Mouse (Mus musculus) heart, postnatal 14 days (tissue): ENCODE results near the gene Gpr27. TPM values are rescaled to one million over a fixed set of nuclear protein-coding genes. Genes with fewer than 3 reads are reported as not detected.

Source experiments
- DNase-seq, 2 experiments: peaks; one replicate each; pipeline ENCODE4 v3.0.0; 2021 to 2022
- intact Hi-C: fragments of 180-260 bp; cut with DNase I; formaldehyde crosslinking; loops from one replicate; pipeline ENCODE4 v1.15.1; 2025
- total RNA-seq, 2 experiments: library from RNA; stranded (reverse); gene quantifications; 2 replicates each; pipeline ENCODE4 v1.2.3; 2021

Gpr27 gene
- total RNA-seq, 2 experiments from 2014 or later = 2.8 to 3.4 TPM

DNA sequence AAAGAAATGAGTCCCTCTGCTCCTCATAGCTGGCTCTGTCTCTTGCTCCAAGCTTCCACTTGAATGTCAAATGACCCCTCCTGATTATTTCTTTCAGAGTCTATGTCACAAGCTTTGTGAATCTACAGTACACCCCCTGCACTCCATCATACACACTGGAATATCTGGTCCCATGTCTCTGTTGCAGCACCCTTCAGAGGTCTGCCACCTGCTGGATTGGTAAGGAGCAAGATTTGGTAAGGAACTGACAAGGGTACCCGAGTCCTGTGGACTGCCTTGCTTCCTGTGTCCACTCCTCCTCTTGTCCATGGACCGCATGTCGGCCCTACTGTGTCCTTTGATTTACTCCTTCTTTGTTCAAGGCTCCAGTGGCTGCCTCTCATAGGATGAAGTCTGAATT is 20.7 kb upstream of the Gpr27 start:
- no peak for DNase-seq
- intact Hi-C loops = no loop called here

DNA sequence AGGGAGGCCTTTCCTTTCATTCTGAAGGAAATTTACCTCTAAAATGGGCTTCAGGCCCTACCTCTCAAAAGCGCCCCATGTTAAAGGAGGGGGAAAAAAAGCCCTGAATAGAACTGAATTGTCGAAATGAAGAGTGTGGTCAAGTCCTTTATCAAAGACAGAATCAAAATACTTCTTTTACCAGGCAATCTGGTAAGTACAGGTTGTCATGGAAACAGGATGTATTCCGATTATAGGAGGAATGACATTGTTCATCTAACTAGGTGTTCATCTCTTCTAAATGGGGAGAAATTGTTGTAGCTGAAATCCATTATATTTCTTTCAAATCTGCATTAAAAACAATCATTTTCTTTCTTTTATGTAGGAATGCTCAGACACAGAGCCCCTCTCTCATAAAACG is 18.0 kb upstream of the Gpr27 start:
- no peak for DNase-seq
- intact Hi-C loops = no loop called here

- intact Hi-C loops = no loop called here
- no peak for DNase-seq
Measured at GRCm38 (mm10) chr6:99677325-99677724, 15.2 kb upstream of the Gpr27 start.

DNA sequence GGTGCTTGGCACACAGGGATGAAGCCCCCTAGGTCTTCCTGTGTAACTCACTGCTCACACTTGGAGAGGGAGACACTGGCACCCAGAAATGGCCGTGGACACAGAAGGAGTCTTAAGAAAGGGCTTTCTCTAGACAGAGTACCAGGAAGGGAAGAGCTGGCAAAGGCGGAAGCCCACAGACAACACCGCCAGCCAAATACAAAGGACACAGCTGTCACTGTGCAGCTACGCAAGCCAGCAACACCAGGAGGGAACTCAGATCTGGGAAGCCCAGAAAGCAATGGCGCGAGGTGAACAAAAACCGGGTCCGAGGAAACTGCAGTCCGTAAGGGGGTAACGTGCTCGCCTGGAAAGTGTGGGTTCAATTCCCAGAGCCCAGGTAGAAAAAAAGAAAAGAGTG is 14.4 kb upstream of the Gpr27 start:
- no peak for DNase-seq
- intact Hi-C loops = no loop called here

- DNase-seq = no peak
- intact Hi-C loops = no loop called here
Measured at GRCm38 (mm10) chr6:99683974-99684373, 8.5 kb upstream of the Gpr27 start.

DNA sequence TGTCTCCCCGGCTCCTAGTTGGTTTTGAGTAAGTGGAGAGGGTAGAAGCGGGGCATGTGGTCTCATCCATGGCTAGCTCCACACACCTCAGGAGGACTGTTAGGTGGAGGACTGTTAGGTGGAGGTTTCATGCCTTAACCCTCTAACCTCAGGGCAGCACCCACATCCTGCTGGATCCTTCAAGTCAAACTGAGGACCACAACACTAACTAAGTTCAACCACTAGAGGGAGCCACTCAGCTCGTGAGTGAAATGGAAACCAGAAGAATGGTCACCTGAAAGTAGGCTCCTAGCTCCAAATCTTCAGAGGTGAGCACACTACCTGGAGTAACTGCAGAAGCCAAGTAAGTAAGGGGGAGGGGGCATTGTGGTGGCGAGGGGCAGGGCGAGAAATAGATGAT is 7.6 kb upstream of the Gpr27 start:
- no peak for DNase-seq
- intact Hi-C loops = no loop called here

DNA sequence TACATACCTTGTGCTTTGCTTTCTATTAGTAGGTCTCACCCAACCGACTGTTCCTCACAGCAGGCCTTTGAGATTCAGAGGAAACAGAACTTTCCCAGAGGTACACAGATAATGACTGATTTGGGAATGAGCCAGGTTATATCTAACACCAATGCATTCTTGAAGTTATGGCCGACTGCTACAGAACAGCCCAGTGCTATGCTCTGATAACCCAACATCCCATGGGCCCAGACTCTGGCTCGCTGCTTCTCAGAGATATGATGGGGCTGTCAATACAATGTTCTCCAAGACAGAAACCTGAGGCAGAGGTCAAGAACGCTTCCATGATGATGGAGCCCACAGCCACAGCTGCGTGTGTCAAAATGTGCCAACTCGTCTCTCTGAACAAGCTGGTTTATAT is 4.0 kb upstream of the Gpr27 start:
- no peak for DNase-seq
- intact Hi-C loops = no loop called here

- intact Hi-C loops = no loop called here
Measured at GRCm38 (mm10) chr6:99691666-99692205, 743 bp upstream of the Gpr27 start.

DNA sequence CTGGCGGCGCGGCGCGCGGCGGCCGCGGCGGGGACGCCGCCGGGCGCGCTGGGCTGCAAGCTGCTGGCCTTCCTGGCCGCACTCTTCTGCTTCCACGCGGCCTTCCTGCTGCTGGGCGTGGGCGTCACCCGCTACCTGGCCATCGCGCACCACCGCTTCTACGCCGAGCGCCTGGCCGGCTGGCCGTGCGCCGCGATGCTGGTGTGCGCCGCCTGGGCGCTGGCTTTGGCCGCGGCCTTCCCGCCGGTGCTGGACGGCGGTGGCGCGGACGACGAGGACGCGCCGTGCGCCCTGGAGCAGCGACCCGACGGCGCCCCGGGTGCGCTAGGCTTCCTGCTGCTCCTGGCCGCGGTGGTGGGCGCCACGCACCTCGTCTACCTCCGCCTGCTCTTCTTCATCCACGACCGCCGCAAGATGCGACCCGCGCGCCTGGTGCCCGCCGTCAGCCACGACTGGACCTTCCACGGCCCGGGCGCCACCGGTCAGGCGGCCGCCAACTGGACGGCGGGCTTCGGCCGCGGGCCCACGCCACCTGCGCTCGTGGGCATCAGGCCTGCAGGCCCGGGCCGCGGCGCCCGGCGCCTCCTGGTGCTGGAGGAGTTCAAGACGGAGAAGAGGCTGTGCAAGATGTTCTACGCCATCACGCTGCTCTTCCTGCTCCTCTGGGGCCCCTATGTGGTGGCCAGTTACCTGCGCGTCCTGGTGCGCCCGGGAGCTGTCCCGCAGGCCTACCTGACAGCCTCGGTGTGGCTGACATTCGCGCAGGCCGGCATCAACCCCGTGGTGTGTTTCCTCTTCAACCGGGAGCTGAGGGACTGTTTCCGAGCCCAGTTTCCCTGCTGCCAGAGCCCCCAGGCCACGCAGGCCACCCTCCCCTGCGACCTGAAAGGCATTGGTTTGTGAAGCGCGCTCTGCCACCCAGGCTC is 700 bp downstream of the Gpr27 start:
- intact Hi-C loops = no loop called here
- peak in 1 of 2 experiments; percentile 16 for DNase-seq

More at GRCm38 (mm10) chr6:99691666-99692205, 743 bp upstream of the Gpr27 start:
- no peak for DNase-seq

- intact Hi-C loops = no loop called here
- no peak for DNase-seq
Measured at GRCm38 (mm10) chr6:99700484-99700883, 8.0 kb downstream of the Gpr27 start.

- no peak for DNase-seq
- intact Hi-C loops = no loop called here
Measured at GRCm38 (mm10) chr6:99711576-99712101, 19.2 kb downstream of the Gpr27 start.

- no peak for DNase-seq
- intact Hi-C loops = no loop called here
Measured at GRCm38 (mm10) chr6:99713256-99713655, 20.8 kb downstream of the Gpr27 start.

GRCm38 (mm10) chr6:99715191-99715590 is 22.7 kb downstream of the Gpr27 start:
- no peak for DNase-seq
- intact Hi-C loops = no loop called here

DNA sequence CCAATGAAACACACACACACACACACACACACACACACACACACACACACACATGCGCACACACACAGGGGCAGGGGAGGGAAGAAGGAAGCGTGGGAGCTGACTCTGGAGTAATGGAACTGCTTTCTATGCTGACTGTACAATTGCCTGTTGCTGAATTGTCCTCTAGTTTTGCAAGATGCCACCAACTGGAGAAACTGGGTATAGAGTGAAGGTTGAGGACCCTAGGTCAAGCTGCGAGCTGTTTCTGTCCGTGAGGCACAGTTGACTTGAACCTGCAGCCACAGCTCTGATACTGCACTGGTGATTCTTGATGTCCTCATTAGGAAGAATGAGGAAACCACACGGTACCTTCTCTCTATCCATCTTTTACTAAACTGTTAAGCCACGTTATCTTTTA is 23.4 kb downstream of the Gpr27 start:
- no peak for DNase-seq
- intact Hi-C loops = no loop called here

DNA sequence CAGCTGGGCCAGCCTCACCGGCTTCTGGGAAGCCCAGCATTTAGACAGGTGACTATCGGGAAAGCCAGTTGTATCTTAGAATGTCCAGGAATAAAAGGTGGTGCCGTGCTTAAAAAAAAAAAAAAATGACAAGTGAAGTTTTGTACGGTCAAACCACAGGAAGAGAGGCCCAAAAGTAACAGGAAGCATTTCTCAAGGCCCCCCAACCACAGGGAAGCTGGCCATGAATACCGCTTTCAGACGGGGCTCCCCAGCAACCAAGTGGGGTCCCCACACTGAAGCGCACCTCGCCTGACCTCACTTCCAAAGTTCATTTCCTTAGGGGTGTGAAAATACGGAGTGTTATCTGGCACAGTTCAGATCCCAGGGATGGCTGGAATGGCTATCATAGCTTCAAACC is 28.6 kb downstream of the Gpr27 start:
- intact Hi-C loops = no loop called here
- no peak for DNase-seq

DNA sequence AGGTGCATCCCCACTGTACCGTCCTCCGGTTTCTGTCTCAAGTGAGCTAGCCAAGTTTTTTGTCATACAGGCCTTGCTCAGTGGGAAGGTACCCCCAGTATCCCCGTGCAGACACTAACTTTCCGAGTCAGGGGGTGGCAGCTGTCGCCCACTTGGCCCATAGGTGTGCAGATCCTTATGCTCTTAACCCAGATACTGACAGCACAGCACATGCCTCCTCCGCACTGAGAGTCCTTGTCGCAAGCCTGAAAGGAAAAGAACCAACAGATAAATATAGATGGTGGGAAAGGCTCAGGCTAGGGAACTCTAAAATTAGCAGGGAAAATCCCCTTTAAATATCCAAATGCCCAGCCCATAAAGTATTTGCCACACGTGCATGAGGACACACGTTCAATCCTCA is 29.9 kb downstream of the Gpr27 start:
- intact Hi-C loops = no loop called here
- DNase-seq = no peak

DNA sequence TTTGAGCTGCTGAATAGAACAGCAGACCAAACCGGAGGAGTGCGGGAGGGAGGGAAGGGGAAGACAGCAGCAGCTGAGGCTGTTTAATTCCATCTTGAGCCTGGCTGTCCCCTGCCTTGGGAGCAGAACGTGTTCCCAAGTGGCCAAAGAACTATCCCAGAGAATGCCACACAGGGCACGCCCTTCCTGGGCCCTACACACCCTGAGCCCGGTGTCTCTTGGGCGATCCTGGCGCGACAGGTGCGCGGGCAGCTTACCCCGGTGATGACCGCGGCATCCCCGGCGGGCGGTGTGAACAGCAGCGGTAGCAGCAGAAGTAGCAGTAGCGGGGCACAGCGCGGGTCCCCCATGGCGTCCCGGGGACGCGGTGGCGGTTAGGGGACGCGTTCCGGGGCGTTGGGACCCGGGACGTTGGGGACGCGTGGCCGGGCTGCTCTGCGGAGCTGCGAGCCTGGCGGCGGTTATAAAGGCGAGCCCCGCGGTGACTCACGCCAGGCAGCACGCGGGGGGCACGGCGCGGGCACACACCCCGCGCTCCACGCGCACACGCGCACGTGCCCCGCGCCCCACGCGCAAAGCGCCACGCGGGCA is 33.6 kb downstream of the Gpr27 start, which contains the start of gene Prok2:
TSS of gene Prok2 (minus strand) at position 422 of the 591 bp plus-strand sequence.
- no peak for DNase-seq
- intact Hi-C loops = no loop called here

- intact Hi-C loops = no loop called here
- no peak for DNase-seq
Measured at GRCm38 (mm10) chr6:99726576-99727303, 34.3 kb downstream of the Gpr27 start.

- intact Hi-C loops = no loop called here
- DNase-seq = no peak
Measured at GRCm38 (mm10) chr6:99729853-99730252, 37.4 kb downstream of the Gpr27 start.

DNA sequence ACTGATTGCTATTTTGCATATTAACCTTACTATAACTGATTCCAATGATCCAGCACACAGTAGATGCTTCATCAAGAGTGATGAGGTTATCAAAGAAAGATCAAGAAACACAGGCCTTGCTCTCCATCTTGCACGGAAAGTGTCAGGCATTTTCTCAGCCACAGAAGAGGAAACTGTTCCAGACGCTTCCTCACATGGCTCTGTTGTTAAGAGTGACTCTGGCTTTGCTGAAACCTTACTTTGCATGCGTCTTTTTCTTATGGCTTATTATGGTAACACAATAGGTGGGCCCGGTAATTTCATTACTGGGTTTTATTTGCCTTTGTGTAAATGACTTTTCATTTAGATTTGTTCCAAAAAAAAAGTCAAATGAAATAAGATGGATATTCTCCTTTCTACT is 39.4 kb downstream of the Gpr27 start:
- no peak for DNase-seq
- intact Hi-C loops = no loop called here

DNA sequence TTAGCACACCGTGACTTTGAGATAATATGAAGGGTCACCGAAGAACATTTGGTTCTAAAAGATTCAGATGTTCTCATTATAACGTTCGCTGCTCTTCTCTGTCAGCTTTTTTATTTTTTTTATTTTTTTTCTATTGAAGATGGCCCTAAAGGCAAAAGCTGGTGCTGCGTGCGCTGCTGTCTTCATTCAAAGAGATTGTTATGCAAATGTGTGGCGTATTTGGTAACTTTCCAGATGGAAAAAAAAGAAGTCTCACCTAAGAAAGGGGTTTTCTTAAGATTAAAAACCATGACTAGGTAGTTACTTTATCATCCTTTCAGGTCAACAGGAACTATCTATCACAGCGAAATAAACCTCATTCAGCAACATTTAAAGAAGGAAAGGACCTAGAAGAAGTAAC is 40.2 kb downstream of the Gpr27 start:
- no peak for DNase-seq
- intact Hi-C loops = no loop called here
